Mouse (Mus musculus) adrenal gland, postnatal 36 days (tissue): ENCODE measurements around the gene Mlana. TPM values are rescaled to one million over a fixed set of nuclear protein-coding genes. Genes with fewer than 3 reads are reported as not detected.

ENCODE experiments used
- DNase-seq, 2 experiments: peaks; one replicate each; pipeline ENCODE4 v3.0.0; 2021; ENCODE audit warnings: mixed read lengths in 1 of 2
- total RNA-seq, 2 experiments: library from RNA; stranded (reverse); gene quantifications; 2 replicates each; pipeline ENCODE4 v1.2.3; 2021

Mlana gene
- total RNA-seq, 2 experiments from 2014 or later: not detected

DNA sequence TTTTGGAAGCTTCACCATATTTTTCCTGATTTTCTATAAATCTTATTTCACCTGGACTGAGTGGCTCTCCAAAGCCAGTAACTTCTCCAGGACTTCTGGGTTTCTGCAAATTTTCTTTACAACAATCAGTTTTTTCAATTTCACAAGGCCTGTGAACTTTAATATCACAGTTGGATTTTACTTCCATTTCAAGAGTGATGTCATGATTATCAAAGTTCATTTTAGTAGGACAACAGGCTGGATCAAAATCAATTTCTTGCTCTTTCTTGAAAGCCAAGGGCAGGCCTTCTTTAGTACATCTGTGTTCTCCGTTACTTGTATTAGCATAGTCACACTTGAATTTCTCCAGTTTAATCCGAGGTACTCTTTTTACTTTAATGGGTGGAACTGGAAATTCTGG, 56.3 kb downstream of the Mlana start:
- DNase-seq: no peak

Other genes starting within 250 kb of the Mlana start
- 10 to 100 TPM; 32.5 to 33.9 TPM for gene Ric1, start 175.5 kb upstream of the Mlana start, total RNA-seq
- gene Ermp1, start 49.4 kb upstream of the Mlana start, total RNA-seq: 10 to 100 TPM; 54.2 to 60.9 TPM
- gene 9930021J03Rik, start 108.2 kb downstream of the Mlana start, total RNA-seq: 10 to 100 TPM; 16.3 to 16.6 TPM
- 10 to 100 TPM; 15.1 to 16.8 TPM for gene Ranbp6, start 115.2 kb downstream of the Mlana start, total RNA-seq
- 10 to 100 TPM; 16.0 to 19.8 TPM for gene Il33, start 227.3 kb downstream of the Mlana start, total RNA-seq